8 mouse cellular contexts compared by ENCODE assay signal in genomic region chr11:109560793-109561257, GRCm38 (mm10). TPM values are rescaled to one million over a fixed set of nuclear protein-coding genes. Genes with fewer than 3 reads are reported as not detected.
A peak's percentile ranks its signal among the peaks of the same experiment; 100 is the strongest.
DNase-seq lines count a peak whose midpoint lies in the region; ATAC-seq and TF ChIP-seq lines count a peak whose summit lies in the region.

No protein-coding gene starts in this region.

- H3K4me1 ChIP-seq in hindbrain, embryonic 13.5 days (replicated peaks), result no peaks in the 10 kb centered on the region

- no peak overlapping the region for H3K4me3 ChIP-seq in hindbrain, embryonic 13.5 days

- DNase-seq in CD8-positive naive resting alpha-beta T cell, adult 2 months (ENCODE audit: low read depth in 2 of 2, low spot score in 2 of 2), result peak; percentile 59 to 80
- no peak for DNase-seq in Patski (ENCODE audit: low read depth, low spot score)
- DNase-seq in heart, adult 9 months (ENCODE audit: low spot score in 2 of 2), result peak; percentile 39
- peak; percentile 33 for DNase-seq in large intestine, adult 2 months (ENCODE audit: low read depth, low spot score)
- DNase-seq in natural killer cell, adult 2 months (ENCODE audit: low spot score in 2 of 2), result peak; percentile 44 to 69
- no peak for DNase-seq in urinary bladder, postnatal 25 days (ENCODE audit: low spot score)
- DNase-seq in frontal cortex, postnatal 14 days (ENCODE audit: low spot score in 2 of 2), result no peak

- ATAC-seq in Patski, result peak; percentile 26
- no peak for ATAC-seq in hindbrain, embryonic 13.5 days (ENCODE audit: low FRiP score)

- CTCF ChIA-PET in Patski (lab: Charles Lee), result interaction anchor here (0.9 to 1.4 kb wide), 2 partner anchors 19 to 90 kb away, joined by 3 read pairs; no protein-coding TSS in a partner anchor

- WGBS in large intestine, adult 2 months, result 20% methylated on average over 9 of the region's 9 CpGs
- WGBS in hindbrain, embryonic 13.5 days, result 43% methylated on average over 9 of the region's 9 CpGs

- POLR2A ChIA-PET in Patski (lab: Charles Lee), result interaction anchor here (0.6 kb wide), 1 partner anchor 12 kb away, joined by 3 read pairs; no protein-coding TSS in a partner anchor

- H3K27ac ChIP-seq in hindbrain, embryonic 13.5 days, result no peak overlapping the region

- no peaks in the 10 kb centered on the region for H3K9me3 ChIP-seq in hindbrain, embryonic 13.5 days

- H3K27me3 ChIP-seq in Patski, result no peaks in the 10 kb centered on the region
- no peaks in the 10 kb centered on the region for H3K27me3 ChIP-seq in hindbrain, embryonic 13.5 days

- in situ Hi-C loops in Patski (cut with MboI; ENCODE audit: low pct_unique_long_range_greater_than_20kb), result no loop called here

- H3K4me2 ChIP-seq in hindbrain, embryonic 13.5 days, result no peak overlapping the region

- peak; percentile 67 for TF ChIP-seq CTCF in Patski (IDR thresholded peaks at IDR 0.05)

- H3K9ac ChIP-seq in hindbrain, embryonic 13.5 days, result no peak overlapping the region

- H3K36me3 ChIP-seq in hindbrain, embryonic 13.5 days, result no peaks in the 10 kb centered on the region

RNA-seq across cellular contexts. Expression of gene Wipi1, which starts 50.9 kb away (rescaled TPM):
- 36.7 TPM for polyA plus RNA-seq in Patski (2021)
- 7.4 and 10.9 TPM in 2 replicates for polyA plus RNA-seq in large intestine, adult 2 months (2012; rRNA removed)
- 17.8 and 18.2 TPM in 2 replicates for polyA plus RNA-seq in hindbrain, embryonic 13.5 days (2015; fragmentation: Nextera tagmentation; extraction: Ambion mirVana)

Comparison
In these comparisons a context has a peak if more than half of its experiments do, and no peak if none do; other contexts are left out.
1. DNase-seq: peak in CD8-positive naive resting alpha-beta T cell, adult 2 months (2 of 2), heart, adult 9 months (2 of 2), large intestine, adult 2 months (single experiment) and natural killer cell, adult 2 months (2 of 2); none in Patski (single experiment), urinary bladder, postnatal 25 days (single experiment) and frontal cortex, postnatal 14 days (0 of 2).